Mouse (Mus musculus) liver, embryonic 11.5 days (tissue): ENCODE data around the gene Bbs12. TPM values are rescaled to one million over a fixed set of nuclear protein-coding genes. Genes with fewer than 3 reads are reported as not detected.
A peak's percentile ranks its signal among the peaks of the same experiment; 100 is the strongest.

Source experiments
- ATAC-seq: fragments of 200-750 bp; cut with Nextera tagmentation; replicated peaks from 2 replicates; pipeline ENCODE4 v1.8.0; 2017; ENCODE audit warnings: moderate number of reproducible peaks, mild to moderate bottlenecking, moderate TSS enrichment, moderate library complexity; ENCODE audit not compliant: low FRiP score
- DNase-seq: peaks from one replicate; pipeline ENCODE4 v3.0.0-alpha.2; 2017; ENCODE audit warnings: low spot score
- H3K27ac ChIP-seq: fragments of 300-500 bp; sonication (generic); 2 replicates; pipeline ENCODE4 v1.5.1; 2014; ENCODE audit warnings: mild to moderate bottlenecking, low read depth, low read length, control low read depth
- H3K27me3 ChIP-seq: fragments of 300-500 bp; sonication (generic); replicated peaks from 2 replicates; pipeline ENCODE4 v1.6.1; 2014; ENCODE audit warnings: low read length, mixed read lengths; ENCODE audit not compliant: control insufficient read depth, insufficient read depth
- H3K36me3 ChIP-seq: fragments of 300-500 bp; sonication (generic); 2 replicates; pipeline ENCODE4 v1.6.1; 2014; ENCODE audit warnings: mild to moderate bottlenecking, low read length, moderate library complexity, mixed read lengths; ENCODE audit not compliant: control insufficient read depth, insufficient read depth
- H3K4me1 ChIP-seq: fragments of 300-500 bp; sonication (generic); replicated peaks from 2 replicates; pipeline ENCODE4 v1.6.1; 2014; ENCODE audit warnings: low read length, mixed read lengths; ENCODE audit not compliant: control insufficient read depth, insufficient read depth
- H3K4me2 ChIP-seq: fragments of 300-500 bp; sonication (generic); 2 replicates; pipeline ENCODE4 v1.6.1; 2014; ENCODE audit warnings: mild to moderate bottlenecking, control low read depth, moderate library complexity
- H3K4me3 ChIP-seq: fragments of 300-500 bp; sonication (generic); 2 replicates; pipeline ENCODE4 v1.5.1; 2014; ENCODE audit warnings: low read depth, low read length, control low read depth
- H3K9ac ChIP-seq: fragments of 300-500 bp; sonication (generic); 2 replicates; pipeline ENCODE4 v1.6.1; 2014; ENCODE audit warnings: low read depth, low read length, control low read depth
- H3K9me3 ChIP-seq: fragments of 300-500 bp; sonication (generic); 2 replicates; pipeline ENCODE4 v1.6.1; 2016; ENCODE audit warnings: low read length, inconsistent platforms, mixed read lengths; ENCODE audit not compliant: control insufficient read depth
- WGBS: fragments of 180-500 bp; shearing (Covaris S2); extraction: QIAGEN DNeasy Blood & Tissue Kit; methylation state at CpG from one replicate; pipeline ENCODE4 v1.1.7; 2014; 5-methylcytosine and 5-hydroxymethylcytosine counted together
- polyA plus RNA-seq: library from polyadenylated mRNA; unstranded; fragments of >200 nt; fragmentation: Nextera tagmentation; extraction: Ambion mirVana; gene quantifications from 2 replicates; pipeline ENCODE4 v1.2.1, GENCODE M21; 2014

Bbs12 gene
- polyA plus RNA-seq, 1 experiment from 2014 or later = 9.2 TPM

DNA sequence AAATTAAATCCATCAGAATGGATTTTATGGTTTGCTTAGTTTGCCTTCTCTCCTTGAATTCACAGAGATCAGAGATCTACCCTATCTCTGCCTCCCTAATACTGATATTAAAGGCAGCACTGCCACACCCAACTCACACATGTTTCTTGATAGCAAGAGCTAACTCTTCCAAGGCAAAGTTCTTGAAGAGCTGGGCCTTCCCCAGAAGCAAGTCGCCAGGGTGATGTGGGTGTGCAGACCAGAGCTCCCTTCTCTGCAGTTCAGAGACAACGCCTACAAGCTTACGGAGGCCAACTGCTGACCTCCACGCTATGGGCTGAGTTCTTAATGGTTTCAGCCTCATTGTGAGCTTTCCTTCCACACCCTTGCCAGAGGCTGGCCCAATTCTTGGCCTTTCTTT, 29.1 kb upstream of the Bbs12 start:
- DNase-seq = no peak
- Histone ChIP-seq H3K9ac (no peak overlapping the region), H3K4me2 (no peak overlapping the region), H3K36me3 (no peaks in the 10 kb centered on the region), H3K4me3 (no peak overlapping the region), H3K4me1 (no peaks in the 10 kb centered on the region), H3K9me3 (no peaks in the 10 kb centered on the region), H3K27me3 (no peaks in the 10 kb centered on the region), H3K27ac (no peak overlapping the region)
- WGBS = 61% methylated on average over 4 of the region's 4 CpGs
- peak; percentile 74 for ATAC-seq

DNA sequence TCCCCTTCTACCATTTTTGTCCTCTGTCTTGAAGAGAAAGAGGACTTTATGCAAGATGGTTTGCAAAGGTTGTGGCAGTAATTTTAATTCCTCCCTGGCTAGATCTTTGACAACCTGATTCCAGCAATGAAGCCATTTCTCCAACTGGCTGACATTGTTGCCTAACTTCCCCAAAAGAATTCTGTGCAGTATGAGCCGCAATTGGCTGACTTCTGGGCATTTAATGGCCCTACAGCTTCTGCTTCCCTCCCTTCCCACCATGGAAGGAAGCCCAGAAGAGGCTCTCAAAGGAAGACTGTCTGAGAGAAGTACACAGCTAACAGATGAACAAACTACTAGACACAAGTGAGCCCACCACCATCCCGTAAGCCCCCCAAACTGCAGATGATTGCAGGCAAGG, 23.1 kb upstream of the Bbs12 start:
- H3K4me2 ChIP-seq = no peak overlapping the region
- no peaks in the 10 kb centered on the region for H3K36me3 ChIP-seq
- DNase-seq = no peak
- H3K4me3 ChIP-seq = no peak overlapping the region
- no peak for ATAC-seq
- H3K9me3 ChIP-seq = no peaks in the 10 kb centered on the region
- no peak overlapping the region for H3K27ac ChIP-seq
- no peaks in the 10 kb centered on the region for H3K4me1 ChIP-seq
- H3K9ac ChIP-seq = no peak overlapping the region
- 87% methylated on average over 2 of the region's 2 CpGs for WGBS
- no peaks in the 10 kb centered on the region for H3K27me3 ChIP-seq

DNA sequence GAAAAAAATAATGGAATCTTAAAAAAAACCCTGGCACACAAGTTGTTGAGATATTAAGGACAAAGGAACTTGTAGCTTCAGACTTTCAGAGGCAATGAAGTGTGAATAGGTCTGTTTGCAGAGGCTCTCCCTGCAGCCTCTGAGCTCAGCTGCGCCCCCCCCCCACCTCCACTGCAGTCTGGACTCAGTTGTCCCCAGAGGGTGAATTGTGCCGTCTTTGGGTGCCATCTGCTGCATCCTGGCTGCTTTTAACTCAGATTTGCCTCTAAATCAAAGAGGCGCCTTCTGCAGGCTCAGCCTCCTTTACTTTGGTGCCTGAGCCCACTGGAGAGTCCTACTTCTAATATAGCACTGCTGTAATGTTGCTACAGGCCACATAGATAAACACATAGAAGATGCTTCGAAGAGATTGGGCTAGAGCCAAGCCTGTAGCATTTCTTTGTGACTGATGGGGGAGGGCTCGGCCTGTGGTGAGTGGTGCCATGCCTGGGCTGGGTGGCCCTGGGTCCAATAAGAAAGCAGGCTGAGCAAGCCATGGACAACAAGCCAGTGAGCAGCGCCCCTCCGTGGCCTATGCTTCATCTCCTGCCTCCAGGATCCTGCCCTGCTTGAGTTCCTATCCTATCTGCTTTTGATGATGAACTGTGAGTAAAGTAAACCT, 21.3 kb upstream of the Bbs12 start:
- Histone ChIP-seq H3K4me1 (no peaks in the 10 kb centered on the region), H3K27me3 (no peaks in the 10 kb centered on the region), H3K9me3 (no peaks in the 10 kb centered on the region), H3K9ac (no peak overlapping the region), H3K4me3 (no peak overlapping the region), H3K4me2 (no peak overlapping the region), H3K27ac (no peak overlapping the region), H3K36me3 (no peaks in the 10 kb centered on the region)
- DNase-seq (no peak), ATAC-seq (no peak)
- 59% methylated on average over 7 of the region's 7 CpGs for WGBS

DNA sequence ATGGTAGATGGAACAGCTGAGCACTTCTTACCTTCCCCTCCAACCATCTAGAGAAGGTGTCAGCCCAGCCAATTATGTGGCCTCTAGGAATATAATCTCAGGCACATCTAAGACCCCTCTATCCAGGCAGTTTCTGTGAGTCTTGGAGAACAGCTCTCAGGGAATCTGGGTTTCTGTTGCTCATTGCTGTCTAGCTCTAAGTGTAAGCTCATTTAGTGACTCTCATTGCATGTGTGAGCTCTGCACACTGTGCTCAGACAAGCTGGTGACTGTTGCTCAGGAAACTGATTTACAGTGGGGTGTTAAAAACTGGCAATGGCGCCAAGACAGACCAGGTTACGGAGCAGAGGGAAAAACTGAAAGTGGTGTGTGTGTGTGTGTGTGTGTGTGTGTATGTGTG, 20.4 kb upstream of the Bbs12 start:
- WGBS = 100% methylated on average over 2 of the region's 2 CpGs
- Histone ChIP-seq H3K27me3 (no peaks in the 10 kb centered on the region), H3K4me3 (no peak overlapping the region), H3K4me2 (no peak overlapping the region), H3K4me1 (no peaks in the 10 kb centered on the region), H3K36me3 (no peaks in the 10 kb centered on the region), H3K9ac (no peak overlapping the region), H3K9me3 (no peaks in the 10 kb centered on the region), H3K27ac (no peak overlapping the region)
- ATAC-seq (no peak), DNase-seq (no peak)

DNA sequence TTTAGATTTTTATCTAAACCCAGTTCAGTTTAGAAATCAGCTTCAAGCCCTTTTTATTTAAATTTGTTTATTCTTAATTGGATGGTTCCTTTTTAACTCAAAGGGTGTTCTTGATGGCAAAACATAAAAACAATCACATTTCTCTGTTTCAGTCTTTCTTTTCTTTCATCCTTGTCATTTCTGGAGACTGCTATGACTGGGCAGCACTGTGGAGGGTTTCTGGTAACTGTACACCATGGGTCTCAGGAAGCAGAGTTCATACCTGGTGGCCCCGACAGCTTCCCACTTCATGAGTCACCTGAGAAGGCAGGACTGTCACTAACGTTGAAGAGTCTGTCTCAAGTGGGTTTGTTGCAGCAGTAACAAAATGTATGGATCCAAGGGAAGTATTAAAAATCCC, 19.7 kb upstream of the Bbs12 start:
- no peaks in the 10 kb centered on the region for H3K27me3 ChIP-seq
- 58% methylated on average over 2 of the region's 2 CpGs for WGBS
- DNase-seq = no peak
- no peak overlapping the region for H3K27ac ChIP-seq
- no peak overlapping the region for H3K9ac ChIP-seq
- H3K36me3 ChIP-seq = no peaks in the 10 kb centered on the region
- ATAC-seq = no peak
- H3K9me3 ChIP-seq = no peaks in the 10 kb centered on the region
- no peak overlapping the region for H3K4me3 ChIP-seq
- H3K4me2 ChIP-seq = no peak overlapping the region
- H3K4me1 ChIP-seq = no peaks in the 10 kb centered on the region

DNA sequence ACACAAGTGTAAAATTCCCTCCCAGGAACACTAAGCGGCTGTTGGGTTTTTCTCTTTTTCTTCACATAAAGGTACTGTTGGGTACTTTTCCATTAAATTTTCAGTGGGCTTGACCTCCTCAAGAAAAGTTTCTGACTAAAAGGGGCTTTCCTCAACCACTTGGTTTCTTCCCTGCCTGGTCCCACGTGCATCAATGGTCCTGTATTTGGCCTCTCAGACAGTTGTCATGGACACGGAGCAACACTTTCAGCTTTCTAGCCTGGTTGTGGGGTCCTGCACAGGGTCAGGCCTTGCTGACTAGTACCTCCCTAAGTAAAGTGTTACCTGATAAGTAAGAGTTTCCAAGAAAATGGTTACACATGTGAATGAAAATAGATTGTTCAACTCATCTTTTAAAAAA, 12.9 kb upstream of the Bbs12 start:
- H3K4me2 ChIP-seq = no peak overlapping the region
- H3K27ac ChIP-seq = no peak overlapping the region
- no peaks in the 10 kb centered on the region for H3K36me3 ChIP-seq
- peaks cover 4% of the 10 kb centered on the region for H3K4me1 ChIP-seq
- H3K9ac ChIP-seq = no peak overlapping the region
- no peak for DNase-seq
- WGBS = 77% methylated on average over 3 of the region's 3 CpGs
- no peak for ATAC-seq
- no peaks in the 10 kb centered on the region for H3K27me3 ChIP-seq
- H3K9me3 ChIP-seq = no peaks in the 10 kb centered on the region
- H3K4me3 ChIP-seq = no peak overlapping the region

DNA sequence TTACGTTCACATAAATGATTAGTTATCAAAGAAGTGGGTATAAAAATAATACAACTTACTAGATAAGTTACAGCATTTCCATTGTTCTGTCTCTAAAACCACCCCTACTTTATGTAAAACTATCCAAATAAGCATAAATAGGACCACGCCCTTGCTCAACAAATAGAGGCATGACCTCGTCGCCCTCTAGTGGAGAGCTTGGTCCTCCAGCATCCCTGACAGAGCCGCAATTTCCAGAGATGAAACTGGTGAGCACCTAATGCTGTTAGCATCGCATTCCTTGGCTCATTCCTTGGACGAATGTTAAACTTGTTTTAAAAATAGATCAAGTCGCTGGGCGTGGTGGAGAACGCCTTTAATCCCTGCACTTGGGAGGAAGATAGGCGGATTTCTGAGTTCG, 9.7 kb upstream of the Bbs12 start:
- Histone ChIP-seq H3K36me3 (no peaks in the 10 kb centered on the region), H3K4me3 (no peak overlapping the region), H3K4me2 (no peak overlapping the region), H3K27ac (no peak overlapping the region), H3K9me3 (no peaks in the 10 kb centered on the region), H3K4me1 (peaks cover 4% of the 10 kb centered on the region), H3K9ac (no peak overlapping the region), H3K27me3 (no peaks in the 10 kb centered on the region)
- WGBS = 30% methylated on average over 12 of the region's 12 CpGs
- DNase-seq (peak; percentile 52), ATAC-seq (peak; percentile 53; the same call in 1 of the 2 replicates)

DNA sequence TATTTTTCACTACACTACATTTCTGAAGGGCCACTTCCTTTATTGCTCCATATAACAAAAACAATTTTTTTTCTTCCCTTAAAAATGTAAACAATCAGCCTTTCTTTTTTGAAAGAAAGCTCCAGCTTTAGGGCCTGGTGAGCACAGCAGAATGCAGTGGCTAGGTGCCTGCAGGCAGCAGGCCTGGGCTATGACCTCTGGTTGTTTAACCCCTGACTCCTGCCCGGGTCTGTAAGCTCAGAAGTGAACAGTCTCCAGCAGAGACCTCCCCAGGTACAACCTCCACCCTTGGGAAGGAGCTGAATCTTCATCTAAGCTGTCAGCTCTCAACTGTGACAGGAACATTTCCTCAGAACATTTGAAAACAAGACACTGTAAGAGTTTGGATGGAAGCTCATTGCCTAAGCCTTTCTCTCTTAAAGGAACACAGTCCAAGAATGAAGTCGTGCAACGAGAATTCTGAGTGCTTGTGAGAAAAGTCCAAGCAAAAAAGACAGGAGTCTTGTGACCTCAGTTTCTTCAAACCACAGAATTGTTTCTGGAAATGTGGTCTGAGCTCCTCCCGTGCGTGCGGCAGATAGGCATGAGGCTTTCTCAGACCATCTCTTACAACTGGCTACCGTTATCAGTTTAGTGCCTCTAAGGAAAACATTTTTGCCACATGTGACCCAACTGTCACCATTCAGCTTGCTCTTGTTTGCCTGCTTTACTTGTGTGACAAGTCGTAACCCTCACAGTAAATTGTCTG, 8.8 kb upstream of the Bbs12 start:
- Histone ChIP-seq H3K9ac (peak overlapping the region; percentile 57), H3K36me3 (no peaks in the 10 kb centered on the region), H3K4me1 (peaks cover 4% of the 10 kb centered on the region), H3K27ac (peak overlapping the region; percentile 95), H3K27me3 (no peaks in the 10 kb centered on the region), H3K4me3 (no peak overlapping the region), H3K4me2 (peak overlapping the region; percentile 44), H3K9me3 (no peaks in the 10 kb centered on the region)
- 38% methylated on average over 8 of the region's 8 CpGs for WGBS
- DNase-seq (peak; percentile 38), ATAC-seq (peak; percentile 91)

DNA sequence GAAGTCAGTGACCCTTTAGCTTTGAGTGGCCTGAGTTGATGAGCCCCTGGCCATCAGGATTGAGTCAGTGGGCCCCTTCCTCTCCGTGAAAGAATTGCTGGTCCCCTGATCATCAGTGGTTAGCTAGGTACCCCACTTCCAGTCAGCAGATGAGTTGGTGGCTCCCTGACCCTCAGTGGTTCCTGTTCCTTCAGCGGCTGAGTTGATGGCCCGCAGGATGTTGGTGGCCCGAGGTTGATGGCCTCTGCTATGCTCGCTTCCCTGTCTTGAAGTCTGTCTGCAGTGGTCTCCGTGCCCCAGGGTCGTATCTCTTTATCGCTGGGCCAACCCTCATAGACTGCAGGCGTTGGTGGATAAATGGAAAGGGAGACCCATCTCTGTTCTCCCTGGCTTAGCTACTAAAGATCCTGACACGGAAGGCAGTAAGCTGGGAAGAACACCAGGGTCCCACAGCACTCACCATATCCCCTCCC, 421 bp upstream of the Bbs12 start:
- Histone ChIP-seq H3K9ac (peak overlapping the region; percentile 87), H3K4me1 (peaks cover 15% of the 10 kb centered on the region), H3K4me2 (peak overlapping the region; percentile 89), H3K27ac (no peak overlapping the region), H3K4me3 (peak overlapping the region; percentile 79), H3K27me3 (no peaks in the 10 kb centered on the region), H3K36me3 (no peaks in the 10 kb centered on the region), H3K9me3 (no peaks in the 10 kb centered on the region)
- WGBS = 2% methylated on average over 10 of the region's 10 CpGs
- DNase-seq = no peak
- peak; percentile 68 for ATAC-seq
